Mouse (Mus musculus) E14TG2a.4 (cell line): ENCODE results near the gene Acbd3.

Source experiments
- H3K27me3 ChIP-seq: 2 replicates; pipeline ENCODE4 v1.6.1; 2014; ENCODE audit warnings: low read length, control low read depth; ENCODE audit not compliant: insufficient read depth
- H3K36me3 ChIP-seq: 2 replicates; pipeline ENCODE4 v1.6.1; 2014; ENCODE audit warnings: low read length, control low read depth; ENCODE audit not compliant: insufficient read depth
- H3K4me1 ChIP-seq: replicated peaks from 2 replicates; pipeline ENCODE4 v1.6.1; 2014; ENCODE audit warnings: low read depth, low read length, control low read depth
- H3K4me3 ChIP-seq: replicated peaks from 2 replicates; pipeline ENCODE4 v1.5.1; 2014; ENCODE audit warnings: mild to moderate bottlenecking, low read length
- H3K9me3 ChIP-seq: 2 replicates; pipeline ENCODE4 v1.6.1; 2014; ENCODE audit warnings: low read length, control low read depth
- CTCF ChIP-seq: conservative IDR thresholded peaks from 2 replicates; pipeline ENCODE4 v1.5.1; 2014; ENCODE audit warnings: low read length
- NANOG ChIP-seq: IDR thresholded peaks from 2 replicates; pipeline ENCODE4 v1.6.1; 2014; ENCODE audit warnings: borderline replicate concordance, low read length, mixed read lengths
- POU5F1 ChIP-seq: IDR thresholded peaks from 2 replicates; pipeline ENCODE4 v1.6.1; 2014; ENCODE audit warnings: low read length, borderline replicate concordance

Gene Acbd3

GRCm38 (mm10) chr1:180782906-180783579 is 57.2 kb downstream of the Acbd3 start:
- Histone ChIP-seq H3K4me3 (no peak overlapping the region), H3K27me3 (peaks cover 31% of the 10 kb centered on the region), H3K4me1 (peaks cover 15% of the 10 kb centered on the region), H3K36me3 (no peaks in the 10 kb centered on the region), H3K9me3 (no peaks in the 10 kb centered on the region)
- TF ChIP-seq NANOG = no peak
- no peak for TF ChIP-seq POU5F1
- TF ChIP-seq CTCF = no peak

- peaks cover 26% of the 10 kb centered on the region for H3K27me3 ChIP-seq
- H3K4me3 ChIP-seq = no peak overlapping the region
- peaks cover 12% of the 10 kb centered on the region for H3K4me1 ChIP-seq
- no peaks in the 10 kb centered on the region for H3K36me3 ChIP-seq
- TF ChIP-seq POU5F1 (no peak), NANOG (no peak), CTCF (no peak)
- no peaks in the 10 kb centered on the region for H3K9me3 ChIP-seq
These were observed 57.7 kb downstream of the Acbd3 start for GRCm38 (mm10) chr1:180783580-180783928.

GRCm38 (mm10) chr1:180791821-180792480 is 66.1 kb downstream of the Acbd3 start:
- Histone ChIP-seq H3K4me1 (peaks cover 28% of the 10 kb centered on the region), H3K36me3 (no peaks in the 10 kb centered on the region), H3K27me3 (peaks cover 6% of the 10 kb centered on the region), H3K4me3 (no peak overlapping the region), H3K9me3 (no peaks in the 10 kb centered on the region)
- TF ChIP-seq NANOG = no peak
- no peak for TF ChIP-seq POU5F1
- no peak for TF ChIP-seq CTCF

GRCm38 (mm10) chr1:180792814-180793213 is 67.0 kb downstream of the Acbd3 start:
- Histone ChIP-seq H3K27me3 (peaks cover 8% of the 10 kb centered on the region), H3K36me3 (no peaks in the 10 kb centered on the region), H3K9me3 (no peaks in the 10 kb centered on the region), H3K4me3 (peak overlapping the region; percentile 75; the same call in 1 of the 2 replicates), H3K4me1 (peaks cover 28% of the 10 kb centered on the region)
- no peak for TF ChIP-seq CTCF
- TF ChIP-seq NANOG = no peak
- no peak for TF ChIP-seq POU5F1

- Histone ChIP-seq H3K4me3 (peak overlapping the region; percentile 75), H3K9me3 (no peaks in the 10 kb centered on the region), H3K4me1 (peaks cover 28% of the 10 kb centered on the region), H3K27me3 (peaks cover 8% of the 10 kb centered on the region), H3K36me3 (no peaks in the 10 kb centered on the region)
- no peak for TF ChIP-seq POU5F1
These were observed 67.7 kb downstream of the Acbd3 start for GRCm38 (mm10) chr1:180793445-180794117.

GRCm38 (mm10) chr1:180794170-180794569 is 68.3 kb downstream of the Acbd3 start:
- peaks cover 8% of the 10 kb centered on the region for H3K27me3 ChIP-seq
- H3K4me3 ChIP-seq = peak overlapping the region; percentile 75
- H3K36me3 ChIP-seq = no peaks in the 10 kb centered on the region
- H3K4me1 ChIP-seq = peaks cover 28% of the 10 kb centered on the region
- TF ChIP-seq NANOG (no peak), CTCF (no peak), POU5F1 (no peak)
- H3K9me3 ChIP-seq = no peaks in the 10 kb centered on the region

- H3K27me3 ChIP-seq = peaks cover 8% of the 10 kb centered on the region
- no peaks in the 10 kb centered on the region for H3K9me3 ChIP-seq
- H3K4me1 ChIP-seq = peaks cover 23% of the 10 kb centered on the region
- TF ChIP-seq POU5F1 = no peak
- TF ChIP-seq CTCF = no peak
- no peak for TF ChIP-seq NANOG
- H3K4me3 ChIP-seq = no peak overlapping the region
- H3K36me3 ChIP-seq = peaks cover 33% of the 10 kb centered on the region
These were observed 72.8 kb downstream of the Acbd3 start for GRCm38 (mm10) chr1:180798660-180799059.

- no peaks in the 10 kb centered on the region for H3K9me3 ChIP-seq
- H3K27me3 ChIP-seq = peaks cover 8% of the 10 kb centered on the region
- peaks cover 20% of the 10 kb centered on the region for H3K4me1 ChIP-seq
- H3K4me3 ChIP-seq = no peak overlapping the region
- no peak for TF ChIP-seq POU5F1
- TF ChIP-seq NANOG = no peak
- TF ChIP-seq CTCF = no peak
- H3K36me3 ChIP-seq = peaks cover 38% of the 10 kb centered on the region
These were observed 73.4 kb downstream of the Acbd3 start for GRCm38 (mm10) chr1:180799253-180799652.
